Mouse (Mus musculus): ENCODE measurements around the gene Oit3.
"Not testable (repeated sequence)": the region's sequence is repeated elsewhere in the genome, so short reads cannot be mapped to it uniquely, and the experiment has no call there.

Gene Oit3

GRCm38 (mm10) chr10:59429448-59430135, 12.0 kb downstream of the Oit3 start:
- CTCF ChIA-PET = interaction anchor here (0.5 kb wide), 1 partner anchor 387 kb away, joined by 6 read pairs; no protein-coding TSS in a partner anchor

GRCm38 (mm10) chr10:59426371-59426770, 15.2 kb downstream of the Oit3 start:
- CTCF ChIA-PET = interaction anchor here (0.7 kb wide), 1 partner anchor 45 kb away, joined by 10 read pairs; no protein-coding TSS in a partner anchor

DNA sequence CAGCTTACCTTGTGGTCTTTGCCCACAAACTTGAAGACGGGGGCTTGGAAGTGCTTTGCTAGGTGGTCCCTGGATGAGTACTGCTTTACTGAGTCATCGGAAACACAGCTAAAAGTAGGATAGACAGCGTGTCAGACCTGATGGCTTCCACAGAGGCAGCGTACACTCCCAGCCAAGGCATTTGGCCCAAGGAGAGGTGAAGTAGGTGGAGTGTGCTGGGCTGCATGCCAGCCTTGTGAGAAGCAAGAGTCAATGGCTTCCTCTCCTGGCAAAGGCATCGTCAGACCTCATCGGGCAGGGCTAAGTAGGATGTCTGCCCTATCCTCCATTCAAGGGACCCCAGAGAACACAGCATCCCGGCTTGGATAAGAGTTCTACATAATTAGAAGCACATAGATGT, 16.2 kb downstream of the Oit3 start:
- CTCF ChIA-PET = no interaction called here

DNA sequence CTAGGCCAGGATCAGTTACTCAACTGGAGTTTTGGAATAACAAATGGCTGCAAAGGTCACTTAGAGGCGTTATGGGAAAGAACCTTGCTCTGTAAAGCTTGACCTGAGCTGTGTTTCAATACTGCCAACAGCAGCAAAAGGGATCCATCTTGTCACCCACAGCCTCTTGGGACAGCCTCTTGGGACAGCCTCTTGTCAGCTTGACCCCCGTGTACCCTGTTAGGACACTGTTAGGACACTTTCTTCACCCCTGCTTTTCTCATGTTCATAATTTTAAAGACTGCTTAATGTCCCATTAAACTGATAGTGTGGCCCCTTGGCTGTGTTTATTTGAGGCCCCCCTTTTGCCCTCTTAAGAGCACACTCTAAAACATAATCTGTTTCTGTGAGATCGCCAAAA, 17.1 kb downstream of the Oit3 start:
- CTCF ChIA-PET = no interaction called here

- CTCF ChIA-PET = no interaction called here
These were observed 22.1 kb downstream of the Oit3 start for GRCm38 (mm10) chr10:59419516-59419915.

DNA sequence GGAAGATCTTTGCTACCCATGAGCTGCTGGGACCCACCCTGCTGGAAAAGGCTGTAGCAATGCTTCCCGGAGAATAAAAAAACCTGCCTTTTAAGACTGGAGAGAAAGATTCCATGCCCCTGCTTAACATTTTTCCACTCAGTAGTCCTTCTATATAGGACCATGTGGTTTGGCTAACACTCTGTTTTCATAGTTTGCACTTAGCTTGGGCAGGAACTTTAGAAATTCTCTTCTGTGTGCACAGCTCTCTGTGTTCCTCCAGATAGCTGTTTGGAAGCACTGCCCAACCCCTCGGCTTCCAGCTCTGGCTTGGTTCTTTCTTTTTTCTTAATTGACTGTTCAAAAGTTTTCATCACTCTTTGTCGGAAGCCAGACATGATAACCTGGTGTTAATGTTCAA, 25.0 kb downstream of the Oit3 start:
- CTCF ChIA-PET = no interaction called here

GRCm38 (mm10) chr10:59413711-59414110, 27.9 kb downstream of the Oit3 start:
- CTCF ChIA-PET = no interaction called here

DNA sequence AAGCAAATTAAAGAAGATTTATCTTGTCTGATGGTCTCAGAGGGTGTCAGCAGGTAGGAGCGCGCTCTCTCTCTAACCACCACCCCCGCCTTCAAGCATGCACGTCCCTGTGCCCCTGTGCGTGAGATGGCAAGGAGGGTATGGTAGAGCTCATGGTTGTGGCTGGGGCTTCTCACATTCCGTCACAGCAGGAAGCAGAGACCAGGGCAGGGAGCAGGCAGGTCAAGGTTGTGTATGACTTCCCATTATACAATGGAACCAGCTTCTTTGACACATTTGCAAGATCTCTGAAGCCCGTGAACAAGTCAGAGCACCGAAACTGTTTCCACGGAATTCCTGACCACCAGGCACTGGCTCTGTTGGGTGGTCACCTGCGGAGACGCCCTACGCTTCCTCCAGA, 31.3 kb downstream of the Oit3 start:
- CTCF ChIA-PET = no interaction called here

- CTCF ChIA-PET = no interaction called here
These were observed 33.1 kb downstream of the Oit3 start for GRCm38 (mm10) chr10:59408499-59408898.

GRCm38 (mm10) chr10:59403793-59404149, 37.8 kb downstream of the Oit3 start:
- CTCF ChIA-PET = no interaction called here

DNA sequence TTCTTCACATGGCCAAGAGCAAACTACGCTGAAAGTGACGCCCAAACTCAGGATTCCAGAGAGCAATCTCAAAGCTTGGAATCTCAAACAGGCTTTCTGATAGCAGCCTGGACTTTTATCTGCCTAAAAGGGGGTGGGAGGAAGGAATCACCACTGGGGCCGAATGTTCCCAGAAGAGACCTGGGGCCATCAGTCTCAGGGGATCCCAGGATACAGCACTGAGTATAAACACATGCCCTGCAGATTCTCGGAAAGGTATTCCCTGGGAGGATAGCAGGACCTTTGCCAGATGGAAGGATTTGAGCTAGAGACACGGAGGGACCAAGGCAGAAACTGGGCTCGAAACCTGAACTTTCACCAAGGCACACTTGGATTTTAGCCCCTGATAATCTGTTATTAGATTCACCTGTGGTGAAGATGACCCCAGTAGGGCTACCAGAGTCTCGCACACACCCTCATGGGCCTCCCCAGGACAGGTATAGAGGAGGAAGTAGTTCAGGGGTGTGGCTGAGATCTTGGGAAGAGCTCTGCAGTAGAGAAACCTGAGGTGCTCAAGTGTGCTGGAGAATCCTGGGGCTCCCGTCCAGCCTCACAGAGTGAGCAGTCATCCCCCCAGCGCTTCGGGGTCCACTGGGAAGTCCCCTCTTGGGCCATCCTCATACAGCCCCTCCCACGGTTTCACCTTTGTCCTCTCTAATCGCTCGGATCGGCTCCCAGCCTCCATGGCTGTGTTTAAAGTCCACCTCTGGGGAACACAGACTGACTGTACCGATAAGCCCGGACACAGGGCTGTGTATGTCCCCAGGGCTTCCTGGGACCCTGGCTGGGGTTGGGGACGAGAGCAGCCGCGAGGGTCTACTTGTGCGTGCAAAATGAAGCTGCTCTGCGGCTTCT, 38.4 kb downstream of the Oit3 start, which contains the start of gene Pla2g12b:
Gene Pla2g12b, plus strand, starts transcription at position 762 of the 894 bp plus-strand sequence.
- CTCF ChIA-PET = no interaction called here

DNA sequence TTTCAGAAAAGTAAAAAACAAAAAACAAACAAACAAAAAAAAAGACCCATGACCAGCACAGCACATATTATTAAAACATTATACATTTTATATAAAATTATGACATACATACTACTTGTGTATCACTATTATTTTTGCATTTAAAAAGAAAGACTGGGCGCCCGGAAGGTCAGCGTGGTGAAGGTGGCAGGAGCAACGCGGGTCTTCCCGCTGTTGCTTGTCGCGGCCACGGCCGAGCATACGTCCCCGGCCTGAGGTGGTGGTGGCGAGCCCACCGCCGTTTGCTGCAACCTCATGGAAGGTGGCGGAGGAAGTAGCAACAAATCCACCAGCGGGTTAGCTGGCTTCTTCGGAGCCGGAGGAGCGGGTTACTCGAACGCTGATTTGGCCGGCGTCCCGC, 46.1 kb downstream of the Oit3 start, which contains the start of gene Gm10273:
Gene Gm10273, plus strand, starts transcription at position 172 of the 400 bp plus-strand sequence.
- CTCF ChIA-PET = not testable (repeated sequence)

DNA sequence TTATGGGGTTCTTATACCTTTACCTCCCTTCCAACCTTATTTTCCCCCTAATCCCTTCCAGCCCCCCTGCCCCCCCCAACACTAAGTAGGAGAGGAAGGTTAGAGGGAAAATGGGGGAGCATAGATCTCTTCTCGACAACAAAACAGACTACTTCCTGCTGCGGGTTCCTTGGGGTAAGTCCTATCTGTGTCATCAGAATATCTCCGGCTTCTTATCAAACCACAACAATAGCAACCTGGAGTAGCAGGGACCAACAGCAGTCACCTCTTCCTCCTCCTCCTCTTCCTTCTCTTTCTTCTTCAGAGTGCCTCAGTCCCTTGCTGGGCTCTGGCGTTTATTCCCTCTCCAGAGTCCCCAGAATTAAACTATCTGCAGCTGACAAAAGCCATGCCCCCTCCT, 49.7 kb downstream of the Oit3 start:
- CTCF ChIA-PET = no interaction called here

DNA sequence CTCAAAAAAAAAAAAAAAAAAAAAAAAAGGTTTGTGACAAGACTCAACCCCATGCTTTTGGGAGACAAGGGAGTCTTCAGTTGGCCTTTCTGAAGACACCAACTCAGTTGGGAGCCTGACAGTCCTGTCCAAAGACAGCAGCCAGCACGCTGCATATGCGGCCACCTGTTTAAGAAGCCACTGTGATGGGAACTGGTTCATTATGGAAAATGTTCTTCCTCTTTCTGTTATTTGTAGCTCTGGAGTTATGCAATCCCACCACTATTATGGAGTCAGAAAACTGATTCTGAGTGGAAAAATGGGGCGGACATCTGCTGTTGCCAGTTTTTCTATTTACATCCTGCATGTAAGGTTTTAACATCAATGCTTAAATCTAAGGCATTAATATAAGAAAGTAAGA, 51.9 kb downstream of the Oit3 start:
- CTCF ChIA-PET = no interaction called here

DNA sequence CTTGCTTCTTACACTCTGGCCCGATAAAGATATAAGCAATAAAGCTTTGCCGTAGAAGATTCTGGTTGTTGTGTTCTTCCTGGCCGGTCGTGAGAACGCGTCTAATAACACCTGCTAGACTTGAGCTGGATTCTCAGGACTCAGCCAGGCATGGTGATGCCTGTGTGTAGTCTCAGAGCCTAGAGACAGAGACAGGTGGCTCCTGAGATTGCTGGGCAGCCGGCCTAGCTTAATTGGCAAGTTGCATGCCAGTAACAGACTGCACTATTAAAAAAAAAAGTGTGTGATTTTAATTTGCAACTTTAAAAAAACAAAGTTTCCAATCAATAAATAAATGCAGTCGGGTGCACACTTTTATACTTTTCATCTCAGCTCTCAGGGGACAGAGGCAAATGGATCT, 54.6 kb downstream of the Oit3 start:
- CTCF ChIA-PET = interaction anchor here (0.7 kb wide), 1 partner anchor 76 kb away, joined by 3 read pairs; no protein-coding TSS in a partner anchor

GRCm38 (mm10) chr10:59381563-59381962, 60.0 kb downstream of the Oit3 start:
- CTCF ChIA-PET = interaction anchor here (0.6 kb wide), 1 partner anchor 45 kb away, joined by 10 read pairs; no protein-coding TSS in a partner anchor

- CTCF ChIA-PET = no interaction called here
These were observed 61.2 kb downstream of the Oit3 start for GRCm38 (mm10) chr10:59380411-59380821.

DNA sequence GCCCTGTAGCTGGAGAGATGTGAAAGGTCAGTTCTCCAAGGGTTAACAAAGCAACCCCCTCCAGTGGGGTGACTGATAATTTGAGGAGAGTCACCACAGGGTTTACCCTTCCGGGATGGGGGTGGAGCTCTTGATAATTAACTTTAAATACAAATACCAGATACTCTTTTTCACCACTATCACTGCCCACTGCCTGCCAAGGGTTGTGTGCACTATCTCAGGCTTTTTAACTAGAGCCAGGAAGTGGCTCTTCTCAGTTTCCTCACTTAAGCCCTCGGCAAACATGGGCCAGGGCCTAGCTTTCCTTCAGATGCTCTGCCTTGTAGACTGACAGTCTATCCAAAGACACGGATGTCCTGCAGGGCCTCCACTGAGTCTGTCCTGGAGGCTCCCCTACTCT, 61.7 kb downstream of the Oit3 start:
- CTCF ChIA-PET = no interaction called here

DNA sequence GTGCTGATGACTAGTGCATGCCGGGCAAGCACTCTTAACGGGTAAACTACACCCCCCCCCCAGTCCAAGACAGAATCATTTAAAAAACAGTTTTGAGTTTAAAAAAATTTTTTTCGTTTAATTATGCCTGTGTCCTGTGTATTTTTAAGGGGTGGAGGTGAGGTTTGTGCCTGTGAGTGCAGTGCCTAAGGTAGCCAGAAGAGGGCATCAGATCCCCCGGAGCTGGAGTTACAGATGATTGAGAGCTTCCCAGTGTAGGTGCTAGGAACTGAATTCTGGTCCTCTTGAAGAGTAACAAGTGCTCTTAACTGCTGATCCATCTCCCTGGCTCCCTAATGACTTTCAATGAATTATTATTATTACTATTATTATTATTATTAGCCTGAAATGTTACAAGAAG, 62.9 kb downstream of the Oit3 start:
- CTCF ChIA-PET = interaction anchor here (0.7 kb wide), 1 partner anchor 606 kb away, joined by 3 read pairs; no protein-coding TSS in a partner anchor

DNA sequence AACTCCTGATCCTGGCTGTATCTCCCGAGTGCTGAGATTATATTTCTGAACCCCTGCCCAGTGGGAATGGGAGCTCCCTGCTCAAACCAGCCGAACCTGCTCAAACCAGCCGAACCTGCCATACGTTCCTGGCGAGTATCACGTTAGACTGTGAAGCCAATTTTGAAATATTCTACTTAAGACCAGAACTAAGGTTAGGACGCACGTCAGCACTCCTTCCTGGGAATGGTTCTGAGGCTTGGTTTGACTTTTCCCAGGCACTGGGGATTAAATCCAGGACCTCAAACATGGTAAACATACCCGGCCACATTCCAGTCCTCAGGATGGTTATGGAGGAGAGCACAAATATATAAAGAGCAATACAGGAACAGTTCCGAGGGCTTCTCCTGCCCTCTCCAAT, 63.7 kb downstream of the Oit3 start:
- CTCF ChIA-PET = no interaction called here
